Mouse (Mus musculus): ENCODE measurements around the gene Pla2g2f.

The Pla2g2f gene

DNA sequence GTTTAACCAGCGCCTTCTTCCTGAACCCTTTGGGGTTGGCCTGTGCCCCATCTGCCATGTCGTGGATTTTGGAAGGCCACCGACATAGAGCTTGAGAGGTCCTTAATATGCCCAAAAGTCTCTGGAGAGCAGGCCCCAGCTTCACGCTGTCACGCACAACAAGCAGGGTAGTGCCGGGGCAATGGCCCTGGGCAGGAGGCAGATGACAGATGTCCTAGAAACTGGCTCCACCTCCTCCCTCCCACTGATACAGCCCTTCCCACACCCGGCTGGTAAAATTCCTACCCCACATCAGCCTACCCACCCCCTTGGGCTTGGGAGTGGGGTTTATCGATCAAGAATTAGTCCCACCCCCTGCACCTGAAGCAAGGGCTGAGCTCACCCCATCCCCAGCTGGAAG is at the start of gene Pla2g2f:
Pla2g2f (minus strand) TSS at position 211 of the 400 bp plus-strand sequence.
- no peaks in the 10 kb centered on the region for H3K36me3 ChIP-seq (ENCODE audit: insufficient read depth, low read length)
- TF ChIP-seq CTCF (conservative IDR thresholded peaks at IDR 0.05; ENCODE audit: low read length) (no peak), NANOG (IDR thresholded peaks at IDR 0.05; ENCODE audit: borderline replicate concordance, low read length) (no peak)
- peaks cover 20% of the 10 kb centered on the region for H3K4me1 ChIP-seq (replicated peaks; ENCODE audit: low read depth, low read length)
- no peak within 1 kb of the TSS for H3K4me3 ChIP-seq (replicated peaks; ENCODE audit: low read length)
- no peaks in the 10 kb centered on the region for H3K9me3 ChIP-seq (ENCODE audit: low read length)
- peaks cover 11% of the 10 kb centered on the region; the same call in 1 of the 2 replicates for H3K27me3 ChIP-seq (ENCODE audit: insufficient read depth, low read length)

DNA sequence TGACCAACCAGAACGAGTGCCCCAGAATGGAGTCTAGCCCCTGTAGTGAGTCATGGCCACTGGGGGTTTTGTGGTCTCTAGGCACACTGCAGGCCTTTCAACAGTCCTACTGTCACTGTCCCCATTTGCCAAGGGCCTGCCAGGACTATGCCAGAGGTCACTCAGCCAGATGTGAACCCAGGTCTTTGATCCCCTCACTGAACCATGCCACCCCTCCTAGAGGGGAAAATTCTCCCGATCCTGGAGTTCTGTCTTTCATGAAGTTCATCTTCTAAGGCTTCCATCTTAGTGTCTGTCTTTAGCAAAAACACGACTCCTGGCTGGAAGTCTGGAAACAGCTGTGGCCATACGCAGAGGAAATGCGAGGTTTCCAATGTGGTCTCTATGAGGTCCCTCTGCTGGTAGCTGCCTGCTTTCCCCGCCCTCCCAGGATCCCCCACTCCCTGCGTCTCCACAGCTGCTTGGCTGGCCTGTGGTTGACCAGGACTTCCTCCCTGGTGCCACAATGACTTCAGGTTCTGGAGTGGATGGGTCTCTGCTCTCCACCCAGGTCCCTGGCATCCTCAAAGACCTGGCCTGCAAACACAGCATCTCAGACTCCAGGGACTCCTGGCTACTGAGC is 49.6 kb upstream of the Pla2g2f start:
- H3K4me3 ChIP-seq (replicated peaks; ENCODE audit: low read length): no peak overlapping the region
- H3K36me3 ChIP-seq (ENCODE audit: insufficient read depth, low read length): peaks cover 3% of the 10 kb centered on the region; the same call in 1 of the 2 replicates
- peaks cover 2% of the 10 kb centered on the region; the same call in 1 of the 2 replicates for H3K27me3 ChIP-seq (ENCODE audit: insufficient read depth, low read length)
- no peak for TF ChIP-seq POU5F1 (IDR thresholded peaks at IDR 0.05; ENCODE audit: borderline replicate concordance, low read length)
- no peak for TF ChIP-seq CTCF (conservative IDR thresholded peaks at IDR 0.05; ENCODE audit: low read length)
- H3K4me1 ChIP-seq (replicated peaks; ENCODE audit: low read depth, low read length): peaks cover 36% of the 10 kb centered on the region
- no peaks in the 10 kb centered on the region for H3K9me3 ChIP-seq (ENCODE audit: low read length)

DNA sequence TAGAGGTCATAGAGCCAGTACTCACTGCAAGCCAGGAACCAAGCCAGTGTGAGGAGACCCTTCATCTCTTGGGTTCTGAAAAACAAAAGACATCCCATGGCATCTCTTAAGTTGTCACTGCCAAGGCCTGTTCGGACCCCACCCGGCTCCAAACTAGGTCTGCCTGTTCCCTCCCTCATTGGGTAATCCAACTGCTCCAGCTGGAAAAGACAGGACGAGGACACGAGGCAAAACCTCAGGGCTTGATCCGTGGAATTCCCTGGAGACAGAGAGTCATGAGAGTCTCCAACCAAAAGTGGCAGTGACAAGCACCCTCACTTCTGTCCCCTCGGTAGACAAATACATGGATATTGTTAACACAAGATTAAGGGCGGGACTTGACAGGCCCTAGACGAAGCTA is 48.7 kb upstream of the Pla2g2f start:
- Histone ChIP-seq H3K27me3 (ENCODE audit: insufficient read depth, low read length) (no peaks in the 10 kb centered on the region), H3K9me3 (ENCODE audit: low read length) (no peaks in the 10 kb centered on the region), H3K4me1 (replicated peaks; ENCODE audit: low read depth, low read length) (peaks cover 36% of the 10 kb centered on the region), H3K36me3 (ENCODE audit: insufficient read depth, low read length) (peaks cover 7% of the 10 kb centered on the region), H3K4me3 (replicated peaks; ENCODE audit: low read length) (no peak overlapping the region)
- TF ChIP-seq NANOG (IDR thresholded peaks at IDR 0.05; ENCODE audit: borderline replicate concordance, low read length) (no peak), POU5F1 (IDR thresholded peaks at IDR 0.05; ENCODE audit: borderline replicate concordance, low read length) (no peak), CTCF (conservative IDR thresholded peaks at IDR 0.05; ENCODE audit: low read length) (no peak)

DNA sequence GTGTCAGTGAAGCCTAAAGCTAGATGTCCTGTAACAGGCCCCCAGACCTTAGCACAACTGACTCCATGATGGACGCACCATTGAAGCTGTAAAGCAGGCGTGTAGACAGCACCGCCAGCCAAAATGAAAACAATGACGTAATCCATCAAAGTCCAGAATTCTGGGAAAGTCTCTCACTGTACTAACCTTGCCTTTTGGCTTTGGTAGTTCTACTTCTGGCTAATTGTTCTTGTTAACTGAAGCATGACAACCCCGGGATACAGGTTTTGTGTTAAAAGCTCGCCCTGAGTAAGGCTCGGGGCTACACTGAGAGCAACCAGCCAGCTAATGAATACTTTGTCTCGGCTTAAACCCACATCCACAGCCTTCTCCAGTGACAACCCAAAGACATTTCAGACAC is 47.8 kb upstream of the Pla2g2f start:
- TF ChIP-seq POU5F1 (IDR thresholded peaks at IDR 0.05; ENCODE audit: borderline replicate concordance, low read length) (no peak), NANOG (IDR thresholded peaks at IDR 0.05; ENCODE audit: borderline replicate concordance, low read length) (no peak), CTCF (conservative IDR thresholded peaks at IDR 0.05; ENCODE audit: low read length) (no peak)
- H3K4me3 ChIP-seq (replicated peaks; ENCODE audit: low read length): no peak overlapping the region
- peaks cover 7% of the 10 kb centered on the region for H3K36me3 ChIP-seq (ENCODE audit: insufficient read depth, low read length)
- H3K9me3 ChIP-seq (ENCODE audit: low read length): no peaks in the 10 kb centered on the region
- no peaks in the 10 kb centered on the region for H3K27me3 ChIP-seq (ENCODE audit: insufficient read depth, low read length)
- peaks cover 44% of the 10 kb centered on the region for H3K4me1 ChIP-seq (replicated peaks; ENCODE audit: low read depth, low read length)

DNA sequence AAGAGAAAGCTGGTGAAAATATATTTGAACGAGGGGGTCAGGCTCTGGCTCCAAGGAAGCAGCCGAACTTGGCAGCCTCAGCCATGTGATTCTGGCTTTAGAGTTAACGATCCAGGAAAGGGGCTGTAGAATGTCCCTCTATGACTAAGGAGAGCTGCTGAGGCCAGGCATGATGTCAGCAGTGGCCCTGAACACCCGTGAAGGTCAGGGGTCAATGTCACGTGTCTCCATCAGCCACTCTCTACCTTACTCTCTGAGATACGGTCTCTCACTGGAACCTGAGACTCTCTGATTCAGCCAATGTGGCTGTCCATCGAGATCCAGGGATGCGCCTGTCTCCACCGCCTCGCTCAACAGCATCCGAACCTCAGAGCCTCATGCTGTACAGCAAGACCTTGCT is 45.5 kb upstream of the Pla2g2f start:
- H3K36me3 ChIP-seq (ENCODE audit: insufficient read depth, low read length): peaks cover 7% of the 10 kb centered on the region
- no peak overlapping the region for H3K4me3 ChIP-seq (replicated peaks; ENCODE audit: low read length)
- H3K27me3 ChIP-seq (ENCODE audit: insufficient read depth, low read length): no peaks in the 10 kb centered on the region
- no peaks in the 10 kb centered on the region for H3K9me3 ChIP-seq (ENCODE audit: low read length)
- TF ChIP-seq POU5F1 (IDR thresholded peaks at IDR 0.05; ENCODE audit: borderline replicate concordance, low read length): no peak
- no peak for TF ChIP-seq NANOG (IDR thresholded peaks at IDR 0.05; ENCODE audit: borderline replicate concordance, low read length)
- no peak for TF ChIP-seq CTCF (conservative IDR thresholded peaks at IDR 0.05; ENCODE audit: low read length)
- peaks cover 56% of the 10 kb centered on the region for H3K4me1 ChIP-seq (replicated peaks; ENCODE audit: low read depth, low read length)

DNA sequence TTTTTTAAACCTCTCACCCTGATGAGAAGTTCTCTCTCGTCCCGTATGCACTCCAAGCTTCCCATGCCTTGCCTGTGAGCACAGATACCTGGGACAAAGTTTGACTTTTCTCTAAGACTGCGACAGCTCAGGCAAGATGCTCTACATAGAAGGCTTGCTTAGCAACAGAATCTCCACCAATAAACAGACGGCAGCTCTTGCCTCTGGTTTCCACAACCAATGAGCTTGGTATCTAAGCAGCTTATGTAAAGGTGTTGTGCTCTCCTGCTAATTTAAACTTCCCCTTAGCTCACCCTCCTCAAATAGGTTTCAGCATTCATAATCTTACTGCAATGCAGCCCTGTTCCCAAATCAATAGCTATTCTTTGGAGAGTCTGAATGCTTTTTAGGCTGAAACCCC is 44.2 kb upstream of the Pla2g2f start:
- Histone ChIP-seq H3K36me3 (ENCODE audit: insufficient read depth, low read length) (peaks cover 7% of the 10 kb centered on the region), H3K4me3 (replicated peaks; ENCODE audit: low read length) (no peak overlapping the region), H3K9me3 (ENCODE audit: low read length) (no peaks in the 10 kb centered on the region), H3K4me1 (replicated peaks; ENCODE audit: low read depth, low read length) (peaks cover 60% of the 10 kb centered on the region), H3K27me3 (ENCODE audit: insufficient read depth, low read length) (no peaks in the 10 kb centered on the region)
- no peak for TF ChIP-seq NANOG (IDR thresholded peaks at IDR 0.05; ENCODE audit: borderline replicate concordance, low read length)
- no peak for TF ChIP-seq CTCF (conservative IDR thresholded peaks at IDR 0.05; ENCODE audit: low read length)
- no peak for TF ChIP-seq POU5F1 (IDR thresholded peaks at IDR 0.05; ENCODE audit: borderline replicate concordance, low read length)

DNA sequence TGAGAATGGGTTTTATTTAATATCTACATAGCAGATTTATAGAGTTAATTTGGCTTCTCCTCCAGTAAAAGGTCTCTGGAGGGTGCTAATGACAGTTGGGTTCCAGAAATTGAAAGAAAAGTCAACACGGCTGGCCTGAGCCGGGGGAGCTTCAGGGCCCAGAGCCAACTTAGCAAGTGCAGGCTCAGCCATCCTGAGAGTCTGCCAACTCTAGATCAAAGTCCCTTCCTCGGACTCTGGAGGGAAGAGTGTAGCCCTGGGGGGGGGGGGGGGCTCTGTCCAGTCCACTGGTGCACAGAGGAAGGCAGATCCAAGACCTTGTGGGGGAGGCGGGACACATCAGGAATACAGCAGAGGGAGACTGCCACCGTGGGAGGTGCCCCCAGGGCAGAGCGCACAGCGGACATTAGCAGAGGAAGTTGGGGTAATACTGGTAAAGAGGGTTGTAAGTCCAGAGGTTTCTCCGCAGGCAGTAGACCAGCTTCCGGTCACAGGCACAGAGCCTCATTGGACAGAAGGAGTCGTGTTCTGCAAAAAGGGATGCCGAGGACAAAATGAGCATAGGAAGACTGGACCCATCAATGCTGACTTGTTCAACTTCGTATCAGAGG is 42.8 kb upstream of the Pla2g2f start:
- TF ChIP-seq POU5F1 (IDR thresholded peaks at IDR 0.05; ENCODE audit: borderline replicate concordance, low read length) (no peak), CTCF (conservative IDR thresholded peaks at IDR 0.05; ENCODE audit: low read length) (no peak), NANOG (IDR thresholded peaks at IDR 0.05; ENCODE audit: borderline replicate concordance, low read length) (no peak)
- Histone ChIP-seq H3K4me3 (replicated peaks; ENCODE audit: low read length) (no peak overlapping the region), H3K27me3 (ENCODE audit: insufficient read depth, low read length) (no peaks in the 10 kb centered on the region), H3K36me3 (ENCODE audit: insufficient read depth, low read length) (peaks cover 7% of the 10 kb centered on the region), H3K9me3 (ENCODE audit: low read length) (peaks cover 12% of the 10 kb centered on the region), H3K4me1 (replicated peaks; ENCODE audit: low read depth, low read length) (peaks cover 56% of the 10 kb centered on the region)

DNA sequence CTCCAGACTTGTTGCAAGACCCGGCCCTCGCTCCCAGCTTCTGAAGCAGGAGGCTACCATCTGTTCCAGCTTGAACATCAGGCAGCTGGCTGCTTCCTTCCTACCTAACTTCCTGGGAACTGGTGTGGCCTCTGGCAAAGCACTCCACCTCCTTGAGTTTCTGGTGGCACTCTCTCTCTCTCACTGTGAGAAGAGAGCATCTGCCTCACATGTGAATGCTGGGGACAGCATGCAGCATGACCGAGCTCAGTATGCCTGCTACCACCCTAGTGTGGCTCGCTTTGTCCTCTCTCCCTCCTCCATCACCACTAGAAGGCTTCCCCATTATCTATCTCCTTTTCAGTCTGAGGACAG is 39.8 kb upstream of the Pla2g2f start:
- no peaks in the 10 kb centered on the region for H3K27me3 ChIP-seq (ENCODE audit: insufficient read depth, low read length)
- H3K4me1 ChIP-seq (replicated peaks; ENCODE audit: low read depth, low read length): peaks cover 70% of the 10 kb centered on the region
- peaks cover 5% of the 10 kb centered on the region for H3K36me3 ChIP-seq (ENCODE audit: insufficient read depth, low read length)
- H3K9me3 ChIP-seq (ENCODE audit: low read length): peaks cover 22% of the 10 kb centered on the region
- H3K4me3 ChIP-seq (replicated peaks; ENCODE audit: low read length): no peak overlapping the region
- TF ChIP-seq NANOG (IDR thresholded peaks at IDR 0.05; ENCODE audit: borderline replicate concordance, low read length) (no peak), POU5F1 (IDR thresholded peaks at IDR 0.05; ENCODE audit: borderline replicate concordance, low read length) (no peak), CTCF (conservative IDR thresholded peaks at IDR 0.05; ENCODE audit: low read length) (no peak)

Measured in E14TG2a.4 (cell line).